Mouse (Mus musculus) heart, postnatal 0 days (tissue): ENCODE measurements around the gene Fam178b. TPM values are rescaled to one million over a fixed set of nuclear protein-coding genes. Genes with fewer than 3 reads are reported as not detected.
A peak's percentile ranks its signal among the peaks of the same experiment; 100 is the strongest.

Experiments used
- ATAC-seq: fragments of 200-750 bp; cut with Nextera tagmentation; 2 replicates; pipeline ENCODE4 v1.8.0; 2017; ENCODE audit warnings: low read depth, moderate number of reproducible peaks, moderate library complexity; ENCODE audit not compliant: insufficient read depth
- DNase-seq: peaks from one replicate; pipeline ENCODE4 v3.0.0-alpha.2; 2016; ENCODE audit warnings: low spot score
- H3K27ac ChIP-seq: fragments of 300-500 bp; sonication (generic); 2 replicates; pipeline ENCODE4 v1.5.1; 2014; ENCODE audit warnings: low read depth, mild to moderate bottlenecking
- H3K27me3 ChIP-seq: fragments of 300-500 bp; sonication (generic); 2 replicates; pipeline ENCODE4 v1.6.1; 2014; ENCODE audit warnings: low read length, mixed read lengths; ENCODE audit not compliant: control insufficient read depth, insufficient read depth
- H3K36me3 ChIP-seq: fragments of 300-500 bp; sonication (generic); replicated peaks from 2 replicates; pipeline ENCODE4 v1.6.1; 2014; ENCODE audit warnings: low read length, mixed read lengths; ENCODE audit not compliant: control insufficient read depth, insufficient read depth
- H3K4me1 ChIP-seq: fragments of 300-500 bp; sonication (generic); 2 replicates; pipeline ENCODE4 v1.6.1; 2014; ENCODE audit warnings: antibody characterized with exemption; ENCODE audit not compliant: control insufficient read depth, insufficient read depth
- H3K4me2 ChIP-seq: fragments of 300-500 bp; sonication (generic); 2 replicates; pipeline ENCODE4 v1.6.1; 2014; ENCODE audit warnings: low read depth, mild to moderate bottlenecking, low read length, moderate library complexity
- H3K4me3 ChIP-seq: fragments of 300-500 bp; sonication (generic); 2 replicates; pipeline ENCODE4 v1.5.1; 2014; ENCODE audit warnings: low read depth, low read length
- H3K9ac ChIP-seq: fragments of 300-500 bp; sonication (generic); replicated peaks from 2 replicates; pipeline ENCODE4 v1.6.1; 2014; ENCODE audit warnings: low read depth, low read length, mixed read lengths
- H3K9me3 ChIP-seq: fragments of 300-500 bp; sonication (generic); replicated peaks from 2 replicates; pipeline ENCODE4 v1.6.1; 2016; ENCODE audit warnings: low read length; ENCODE audit not compliant: control insufficient read depth
- CTCF ChIP-seq: IDR thresholded peaks from 2 replicates; pipeline ENCODE4 v1.5.1; 2016; ENCODE audit warnings: antibody characterized with exemption, control low read depth, low read depth
- EP300 ChIP-seq: IDR thresholded peaks from 2 replicates; pipeline ENCODE4 v1.6.1; 2016; ENCODE audit warnings: antibody characterized with exemption, low read depth
- WGBS: fragments of 180-500 bp; shearing (Covaris S2); extraction: QIAGEN DNeasy Blood & Tissue Kit; methylation state at CpG from one replicate; pipeline ENCODE4 v1.1.7; 2014; 5-methylcytosine and 5-hydroxymethylcytosine counted together
- polyA plus RNA-seq: library from polyadenylated mRNA; unstranded; fragments of >200 nt; fragmentation: Nextera tagmentation; extraction: Ambion mirVana; gene quantifications from 2 replicates; pipeline ENCODE4 v1.2.1, GENCODE M21; 2015
- total RNA-seq: library from RNA; depleted of rRNA; stranded (reverse); fragments of >200 nt; gene quantifications from 2 replicates; pipeline ENCODE4 v1.2.3, GENCODE M21; 2014; ENCODE audit warnings: low replicate concordance

The Fam178b gene
- total and polyA plus RNA-seq, 2 experiments from 2014 or later = 0.81 TPM; not detected in 1

DNA sequence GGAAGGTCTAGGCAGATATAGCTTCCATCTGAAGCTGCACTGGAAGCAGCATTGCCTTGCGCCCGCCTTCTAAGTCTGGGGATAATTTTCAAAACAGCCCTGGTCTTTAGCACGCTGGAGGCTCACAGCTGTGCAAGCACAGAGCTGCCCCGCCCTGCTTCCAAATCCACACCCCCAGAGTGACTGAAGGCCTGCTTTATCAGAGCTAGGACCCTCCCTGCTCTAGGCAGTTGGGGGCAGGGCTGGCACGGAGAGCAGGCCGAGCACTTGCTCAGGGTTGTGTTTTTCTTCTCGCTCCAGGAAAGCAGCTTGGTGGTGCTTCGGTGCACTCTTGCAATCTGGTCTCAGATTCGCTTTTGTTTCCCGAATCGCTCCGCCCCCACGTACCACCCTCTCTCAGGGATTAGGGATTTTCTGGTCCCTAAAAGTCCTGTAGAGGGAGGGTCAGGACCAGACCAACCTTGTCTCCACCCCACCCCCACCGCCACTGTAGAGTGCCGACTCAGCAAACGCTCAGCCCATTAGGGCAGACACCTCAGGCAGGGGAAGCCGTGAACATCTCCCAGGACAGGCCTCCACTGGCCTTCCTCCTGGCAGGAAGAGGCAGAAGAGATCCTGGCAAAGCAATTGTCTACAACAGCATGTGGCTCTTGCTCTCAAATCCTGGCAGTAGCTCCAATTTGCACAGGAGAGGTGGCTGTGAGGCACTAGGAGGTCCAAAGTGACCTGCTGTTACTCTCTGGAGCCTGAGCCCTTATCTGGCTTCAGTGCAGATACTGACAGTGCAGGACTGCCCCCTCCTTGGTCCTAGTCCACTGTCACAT is 102.4 kb downstream of the Fam178b start:
- ATAC-seq (peak; percentile 81), DNase-seq (peak; percentile 46)
- 3% methylated on average over 17 of the region's 17 CpGs for WGBS
- H3K4me3 ChIP-seq = peak overlapping the region; percentile 14
- peaks cover 34% of the 10 kb centered on the region for H3K4me1 ChIP-seq
- TF ChIP-seq CTCF = no peak
- H3K4me2 ChIP-seq = peak overlapping the region; percentile 47
- H3K9ac ChIP-seq = peak overlapping the region; percentile 35
- H3K27ac ChIP-seq = peak overlapping the region; percentile 76
- no peaks in the 10 kb centered on the region for H3K9me3 ChIP-seq
- H3K27me3 ChIP-seq = no peaks in the 10 kb centered on the region
- no peaks in the 10 kb centered on the region for H3K36me3 ChIP-seq

DNA sequence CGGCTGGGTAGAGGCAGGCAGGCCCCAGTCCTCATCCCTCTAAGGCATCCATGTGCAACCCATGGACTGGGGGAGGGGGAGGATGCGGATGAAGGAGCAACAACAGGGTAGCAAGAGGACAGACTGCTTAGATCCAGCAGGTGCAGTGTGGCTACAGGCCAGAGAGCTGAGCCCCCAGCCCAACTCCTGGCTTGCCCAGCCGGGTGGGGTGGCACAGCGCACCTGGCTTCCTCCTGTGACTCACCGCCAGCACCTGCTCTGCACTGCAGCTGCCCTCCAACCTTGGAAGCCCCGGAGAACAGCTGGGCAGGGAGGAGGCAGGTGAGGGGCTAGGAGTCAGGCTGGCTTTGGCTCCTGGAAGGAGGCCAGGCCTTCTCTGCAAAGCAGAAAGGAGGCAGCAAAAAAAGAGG is 103.0 kb downstream of the Fam178b start:
- H3K9me3 ChIP-seq = no peaks in the 10 kb centered on the region
- H3K4me3 ChIP-seq = peak overlapping the region; percentile 14; the same call in 1 of the 2 replicates
- peak overlapping the region; percentile 35; the same call in 1 of the 2 replicates for H3K9ac ChIP-seq
- ATAC-seq (no peak), DNase-seq (no peak)
- peak overlapping the region; percentile 47 for H3K4me2 ChIP-seq
- TF ChIP-seq EP300 (no peak), CTCF (no peak)
- no peaks in the 10 kb centered on the region for H3K27me3 ChIP-seq
- no peaks in the 10 kb centered on the region for H3K36me3 ChIP-seq
- 37% methylated on average over 6 of the region's 6 CpGs for WGBS
- H3K27ac ChIP-seq = peak overlapping the region; percentile 76
- H3K4me1 ChIP-seq = peaks cover 34% of the 10 kb centered on the region

DNA sequence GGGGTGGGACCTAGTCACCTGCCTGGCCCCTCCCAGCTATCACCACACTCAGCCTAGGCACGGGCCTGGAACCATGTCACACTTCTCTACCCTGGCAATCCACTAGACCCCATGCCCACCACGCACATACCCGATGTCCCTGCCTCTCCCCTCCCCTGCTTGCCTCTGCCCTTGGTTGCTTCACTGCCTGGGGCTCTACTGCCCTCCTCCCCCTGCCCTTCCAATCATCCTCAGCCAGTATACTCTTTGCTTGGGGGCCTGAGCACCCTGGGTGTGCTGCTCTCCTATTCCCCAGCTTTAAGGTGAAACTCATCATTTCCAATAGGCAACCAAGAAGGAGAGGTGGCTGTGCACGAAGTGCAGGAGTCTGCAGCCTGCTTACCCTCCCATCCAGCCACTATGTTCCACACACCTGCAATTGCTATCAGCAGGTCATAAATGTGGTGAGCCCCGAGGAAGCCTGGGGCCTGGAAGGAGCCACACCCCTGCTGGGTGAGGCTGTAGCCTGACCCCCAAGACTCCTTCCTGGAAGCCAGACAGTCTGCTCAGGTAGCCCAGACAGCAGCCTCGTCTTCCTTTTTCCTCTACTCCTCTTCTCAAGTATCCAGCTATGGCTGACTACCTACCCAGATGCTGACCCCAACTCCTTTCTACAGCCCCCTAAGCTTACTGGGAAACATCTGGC is 105.8 kb downstream of the Fam178b start:
- Histone ChIP-seq H3K27ac (no peak overlapping the region), H3K4me1 (peaks cover 38% of the 10 kb centered on the region)

DNA sequence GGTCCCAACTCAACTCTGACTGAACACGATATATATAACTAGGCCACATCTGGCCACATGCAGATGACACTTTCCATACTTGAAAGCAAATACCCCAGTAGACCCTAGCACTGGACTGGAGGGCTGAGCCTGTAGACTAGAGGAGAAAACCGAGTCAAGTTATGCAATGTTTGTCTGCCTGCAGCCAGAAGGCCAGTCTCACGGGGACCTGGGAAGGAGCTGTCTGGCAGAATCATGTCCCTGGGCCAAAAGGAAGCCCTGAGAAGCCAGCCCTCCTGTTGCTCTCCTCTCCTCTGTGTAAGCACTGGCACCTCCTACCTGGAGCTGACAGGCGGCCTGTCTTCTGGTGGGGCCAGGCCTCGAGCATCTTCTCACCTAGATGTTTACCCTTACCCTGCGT is 107.6 kb downstream of the Fam178b start:
- H3K27ac ChIP-seq = no peak overlapping the region
- TF ChIP-seq EP300 (no peak), CTCF (no peak)
- WGBS = 67% methylated on average over 6 of the region's 6 CpGs

More for the DNA sequence above, 105.8 kb downstream of the Fam178b start:
- ATAC-seq (no peak), DNase-seq (no peak)
- H3K9ac ChIP-seq = no peak overlapping the region
- H3K36me3 ChIP-seq = no peaks in the 10 kb centered on the region
- no peaks in the 10 kb centered on the region for H3K9me3 ChIP-seq
- H3K4me3 ChIP-seq = no peak overlapping the region
- 77% methylated on average over 6 of the region's 6 CpGs for WGBS
- H3K27me3 ChIP-seq = no peaks in the 10 kb centered on the region
- TF ChIP-seq EP300 = no peak
- TF ChIP-seq CTCF = no peak
- H3K4me2 ChIP-seq = no peak overlapping the region

DNA sequence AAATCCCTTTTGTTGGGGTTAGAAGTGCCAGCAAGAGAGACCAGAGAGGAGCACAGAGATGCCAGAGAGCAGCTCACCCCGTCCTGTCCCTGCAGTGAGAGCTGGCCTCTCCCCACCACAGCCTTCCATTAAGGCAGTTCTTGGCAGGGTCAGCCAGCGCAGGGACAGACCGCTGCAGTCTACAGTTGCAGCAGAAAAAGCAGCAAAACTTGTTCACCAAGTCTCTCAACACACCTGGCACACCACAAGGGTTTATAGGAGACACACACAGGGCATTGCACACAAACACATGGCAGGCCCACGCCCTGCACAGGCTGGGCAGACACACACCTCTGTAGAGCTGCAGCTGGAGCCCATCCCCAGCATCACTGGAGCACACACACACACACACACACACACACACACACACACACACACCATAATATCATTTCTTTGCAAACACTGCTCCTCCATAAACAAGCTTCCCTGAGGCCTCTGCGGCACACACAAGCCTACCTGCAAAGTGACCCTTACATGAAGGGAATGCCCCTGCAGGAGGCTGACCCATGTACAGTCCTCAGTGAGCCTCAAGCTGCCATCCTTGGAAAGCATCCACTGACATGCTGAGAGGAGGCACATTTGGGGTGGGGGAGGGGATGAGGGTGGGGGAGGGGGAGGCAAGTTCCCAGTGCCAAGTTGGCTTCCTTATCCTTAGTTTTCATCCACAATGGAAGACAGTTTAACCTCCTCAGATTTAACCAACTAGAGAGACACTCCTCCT is 108.6 kb downstream of the Fam178b start:
- Histone ChIP-seq H3K4me3 (no peak overlapping the region), H3K4me1 (peaks cover 33% of the 10 kb centered on the region), H3K4me2 (no peak overlapping the region), H3K9ac (no peak overlapping the region), H3K27me3 (no peaks in the 10 kb centered on the region), H3K36me3 (no peaks in the 10 kb centered on the region), H3K9me3 (no peaks in the 10 kb centered on the region), H3K27ac (no peak overlapping the region)
- WGBS = 87% methylated on average over 5 of the region's 5 CpGs
- ATAC-seq (no peak), DNase-seq (no peak)
- TF ChIP-seq CTCF (no peak), EP300 (no peak)

More for the DNA sequence above, 107.6 kb downstream of the Fam178b start:
- H3K4me3 ChIP-seq = no peak overlapping the region
- ATAC-seq (no peak), DNase-seq (no peak)
- no peak overlapping the region for H3K4me2 ChIP-seq
- no peaks in the 10 kb centered on the region for H3K27me3 ChIP-seq
- peaks cover 36% of the 10 kb centered on the region for H3K4me1 ChIP-seq
- no peak overlapping the region for H3K9ac ChIP-seq
- H3K9me3 ChIP-seq = no peaks in the 10 kb centered on the region
- H3K36me3 ChIP-seq = no peaks in the 10 kb centered on the region
